28 mouse cellular contexts compared by ENCODE assay signal in the genomic region with DNA sequence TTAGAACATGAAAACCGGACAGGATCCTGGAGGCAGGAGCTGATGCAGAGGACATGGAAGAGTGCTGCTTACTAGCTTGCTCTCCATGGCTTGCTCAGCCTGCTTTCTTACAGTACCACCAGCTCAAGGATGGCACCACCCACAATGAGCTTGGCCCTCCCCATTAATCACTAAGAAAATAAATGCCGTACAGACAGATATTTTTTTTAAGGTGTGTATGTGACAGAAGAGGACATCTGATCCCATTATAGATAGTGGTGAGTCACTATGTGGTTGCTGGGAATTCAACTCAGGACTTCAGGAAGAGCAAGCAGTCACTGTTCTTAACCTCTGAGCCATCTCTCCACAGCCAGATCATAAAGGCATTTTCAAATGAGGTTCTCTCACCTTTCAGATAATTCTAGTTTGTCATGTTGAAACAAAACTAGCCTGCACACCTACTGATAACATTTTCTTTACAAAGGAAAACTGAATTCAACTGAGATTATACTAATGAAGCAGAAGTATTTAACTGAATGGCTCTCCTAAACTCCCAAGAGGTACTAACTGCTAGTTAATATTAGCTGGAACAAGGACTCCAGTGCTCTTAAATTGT. TPM values are rescaled to one million over a fixed set of nuclear protein-coding genes. Genes with fewer than 3 reads are reported as not detected.
A peak's percentile ranks its signal among the peaks of the same experiment; 100 is the strongest.
DNase-seq lines count a peak whose midpoint lies in the region; ATAC-seq and TF ChIP-seq lines count a peak whose summit lies in the region.
"Had no signal": no experiment of that assay in that cellular context is flagged by ENCODE, and none has a peak within 500 bp of the region (broad histone marks: within the 10 kb centered on the region; RNA-seq: fewer than 3 reads in every experiment).

No protein-coding gene starts in this region.

- no peaks in the 10 kb centered on the region for H3K36me3 ChIP-seq in midbrain, embryonic 14.5 days (ENCODE audit: control insufficient read depth, insufficient read depth, low read length)
- peaks cover 23% of the 10 kb centered on the region for H3K36me3 ChIP-seq in midbrain, embryonic 10.5 days
- H3K36me3 ChIP-seq: embryonic facial prominence, embryonic 15.5 days; heart, embryonic 15.5 days; hindbrain, embryonic 13.5 days had no signal

- CTCF ChIA-PET in Patski (lab: Charles Lee), result interaction anchor here (0.8 kb wide), 1 partner anchor 28 kb away, joined by 3 read pairs; no protein-coding TSS in a partner anchor

- POLR2A ChIA-PET in Patski (lab: Charles Lee), result no interaction called here

- DNase-seq in 3134 (ENCODE audit: extremely low read depth, insufficient read length, low spot score) (peak; percentile 58), 3T3-L1 (ENCODE audit: low read depth, low spot score) (peak; percentile 63), Patski (ENCODE audit: low read depth, low spot score) (no peak)
- DNase-seq in gastrocnemius, postnatal 14 days, result no peak
- no peak for DNase-seq in midbrain, embryonic 14.5 days
- no peak for DNase-seq in midbrain, embryonic 10.5 days (ENCODE audit: low spot score)
- DNase-seq: adrenal gland, adult 2 months; adrenal gland, postnatal 14 days; cerebellum, adult 11 months; cerebellum, adult 2 months; cerebellum, adult 9-11 months; cerebellum, postnatal 25 days; forebrain, postnatal 0 days; gastrocnemius, adult 2 months; gastrocnemius, postnatal 25 days; heart, adult 18-20 months; heart, postnatal 10 days; heart, postnatal 36 days had no signal

- H3K27me3 ChIP-seq in Patski, result no peaks in the 10 kb centered on the region
- H3K27me3 ChIP-seq in midbrain, embryonic 14.5 days (ENCODE audit: control insufficient read depth, insufficient read depth, low read length), result no peaks in the 10 kb centered on the region
- no peaks in the 10 kb centered on the region for H3K27me3 ChIP-seq in midbrain, embryonic 10.5 days (ENCODE audit: low read depth, poor library complexity, severe bottlenecking)
- H3K27me3 ChIP-seq: embryonic facial prominence, embryonic 12.5 days; embryonic facial prominence, embryonic 15.5 days; heart, embryonic 12.5 days; heart, embryonic 15.5 days; hindbrain, embryonic 13.5 days had no signal

- TF ChIP-seq CTCF in Patski (IDR thresholded peaks at IDR 0.05), result no peak

- no peaks in the 10 kb centered on the region for H3K9me3 ChIP-seq in midbrain, embryonic 14.5 days (ENCODE audit: control insufficient read depth, low read length)
- no peaks in the 10 kb centered on the region for H3K9me3 ChIP-seq in midbrain, embryonic 10.5 days (replicated peaks)
- H3K9me3 ChIP-seq: embryonic facial prominence, embryonic 12.5 days; embryonic facial prominence, embryonic 15.5 days; heart, embryonic 12.5 days; heart, embryonic 15.5 days; hindbrain, embryonic 13.5 days had no signal

- no peaks in the 10 kb centered on the region for H3K4me1 ChIP-seq in midbrain, embryonic 14.5 days (ENCODE audit: control insufficient read depth, insufficient read depth, low read length)
- H3K4me1 ChIP-seq in midbrain, embryonic 10.5 days, result peaks cover 9% of the 10 kb centered on the region
- H3K4me1 ChIP-seq: embryonic facial prominence, embryonic 15.5 days had no signal

- H3K4me3 ChIP-seq in midbrain, embryonic 14.5 days (replicated peaks; ENCODE audit: low read depth, low read length), result no peak overlapping the region
- H3K4me3 ChIP-seq in midbrain, embryonic 10.5 days, result no peak overlapping the region
- H3K4me3 ChIP-seq: embryonic facial prominence, embryonic 12.5 days; embryonic facial prominence, embryonic 15.5 days; gastrocnemius, adult 2 months; heart, embryonic 12.5 days; heart, embryonic 15.5 days; hindbrain, embryonic 10.5 days; hindbrain, embryonic 13.5 days had no signal

- in situ Hi-C loops in Patski (cut with MboI; ENCODE audit: low pct_unique_long_range_greater_than_20kb), result loop anchor here (25.0 kb wide), 1 partner anchor 1742 kb away; no protein-coding TSS in a partner anchor

- intact Hi-C loops in gastrocnemius, postnatal 14 days (cut with DNase I; ENCODE audit: low total_unique reads), result no loop called here

- 90% methylated on average over 2 of the region's 2 CpGs for WGBS in midbrain, embryonic 14.5 days
- 96% methylated on average over 2 of the region's 2 CpGs for WGBS in midbrain, embryonic 10.5 days

- H3K9ac ChIP-seq in midbrain, embryonic 14.5 days (replicated peaks; ENCODE audit: low read length), result no peak overlapping the region
- H3K9ac ChIP-seq: embryonic facial prominence, embryonic 12.5 days; embryonic facial prominence, embryonic 15.5 days; forebrain, postnatal 0 days; heart, embryonic 12.5 days; heart, embryonic 15.5 days; hindbrain, embryonic 13.5 days had no signal

- no peak overlapping the region for H3K4me2 ChIP-seq in midbrain, embryonic 14.5 days (ENCODE audit: low read length)
- H3K4me2 ChIP-seq: embryonic facial prominence, embryonic 12.5 days; embryonic facial prominence, embryonic 15.5 days; heart, embryonic 12.5 days; heart, embryonic 15.5 days; hindbrain, embryonic 13.5 days had no signal

- peak; percentile 47 for ATAC-seq in Patski
- ATAC-seq in megakaryocyte progenitor cell, adult 5-6 weeks (replicated peaks; ENCODE audit: poor library complexity), result 0 out of 2 replicates have a peak, but pooled peaks have one; percentile 13
- ATAC-seq in midbrain, embryonic 14.5 days (ENCODE audit: low FRiP score, low TSS enrichment), result no peak
- ATAC-seq: CD4-positive, CD25-positive, alpha-beta regulatory T cell, adult 4 months; forebrain, embryonic 14.5 days; forebrain, postnatal 0 days; hindbrain, embryonic 16.5 days had no signal

- no peak overlapping the region for H3K27ac ChIP-seq in midbrain, embryonic 14.5 days (replicated peaks; ENCODE audit: low read depth, low read length)
- no peak overlapping the region for H3K27ac ChIP-seq in midbrain, embryonic 10.5 days (replicated peaks)
- H3K27ac ChIP-seq: embryonic facial prominence, embryonic 12.5 days; embryonic facial prominence, embryonic 15.5 days; gastrocnemius, adult 2 months; heart, embryonic 15.5 days; hindbrain, embryonic 10.5 days; hindbrain, embryonic 13.5 days had no signal

RNA-seq across cellular contexts. Expression of a gene that starts 7.6 kb away (rescaled TPM):
- 3.7 TPM for polyA plus RNA-seq in Patski (2021)
- 22.5 and 24.0 TPM in 2 replicates for total RNA-seq in megakaryocyte progenitor cell, adult 5-6 weeks (2015)
- total RNA-seq in megakaryocyte progenitor cell, adult 5-6 weeks (2017), result 10.7 and 13.5 TPM in 2 replicates
- 1 to 10 TPM in 1 of 2 experiments, under 1 TPM in 1; 0.97 to 1.1 TPM for total RNA-seq in gastrocnemius, postnatal 14 days (2021)
- polyA plus RNA-seq in midbrain, embryonic 14.5 days (2014; fragmentation: Nextera tagmentation; extraction: Ambion mirVana), result 0.90 and 0.99 TPM in 2 replicates
- polyA plus RNA-seq in midbrain, embryonic 10.5 days (2016; fragmentation: Nextera tagmentation; extraction: Ambion mirVana), result 2.2 and 3.4 TPM in 2 replicates

Comparison
In these comparisons a context has a peak if more than half of its experiments do, and no peak if none do; other contexts are left out.
1. DNase-seq: peak in 3134 (single experiment) and 3T3-L1 (single experiment); none in Patski (single experiment), gastrocnemius, postnatal 14 days (single experiment), midbrain, embryonic 14.5 days (single experiment) and midbrain, embryonic 10.5 days (single experiment).